Mouse (Mus musculus): Measurements from ENCODE around the gene Tmem74b. TPM values are rescaled to one million over a fixed set of nuclear protein-coding genes. Genes with fewer than 3 reads are reported as not detected.

Tmem74b gene
- 5.8 TPM for polyA plus RNA-seq (2015; fragmentation: Illumina TruSeq; extraction: RNeasy Lipid Tissue Mini Kit (QIAGEN cat#74804); ENCODE audit: low read depth, low replicate concordance)

GRCm38 (mm10) chr2:151701231-151702145 lies at the start of gene Tmem74b:
Gene Tmem74b, plus strand, starts transcription at chr2:151702008.

DNA sequence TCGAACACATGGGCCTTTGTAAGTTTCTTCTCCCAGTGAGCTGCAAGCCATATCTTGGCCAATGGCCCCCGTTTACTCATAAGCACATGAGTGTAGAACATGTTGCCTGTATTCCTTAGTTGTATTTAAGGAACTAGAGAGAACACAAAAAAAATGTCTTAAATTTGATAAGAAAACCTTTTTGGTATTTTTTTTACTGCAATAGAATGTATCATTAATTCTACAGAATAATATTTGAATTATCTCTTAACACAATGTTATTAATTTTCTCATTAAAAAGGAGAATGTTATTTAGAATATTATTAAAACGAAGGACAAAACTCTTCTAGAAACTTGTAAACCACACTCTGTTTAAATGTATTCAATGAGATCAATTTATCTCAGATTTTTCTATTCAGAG lies 33.4 kb upstream of the Tmem74b start, which contains the start of gene Rad21l:
Rad21l (minus strand) TSS at position 101 of the 400 bp plus-strand sequence.

DNA sequence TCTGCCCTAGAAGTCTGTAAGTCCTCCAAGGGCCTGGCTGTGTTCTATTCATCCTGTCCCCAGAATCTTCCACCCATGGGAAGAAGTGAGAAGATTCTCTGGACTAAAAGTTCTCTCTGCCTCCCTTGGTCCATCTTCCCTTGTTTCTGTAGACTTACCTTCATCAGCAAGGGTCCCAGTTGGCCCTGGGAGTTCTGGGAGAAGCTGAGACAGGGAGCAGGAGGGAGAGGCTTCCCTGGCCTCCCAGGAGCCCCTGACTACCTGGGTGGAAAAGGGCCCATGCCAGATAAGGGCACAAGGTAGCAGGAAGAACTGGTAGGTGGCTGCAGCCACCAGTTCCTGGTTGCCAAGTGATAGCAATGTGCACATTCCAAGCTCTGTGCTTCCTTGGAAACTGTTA lies 42.0 kb downstream of the Tmem74b start, which contains the start of gene Psmf1:
Psmf1 (minus strand) TSS at position 342 of the 400 bp plus-strand sequence.

Other genes with a start within 250 kb of the Tmem74b start
- not detected for gene 4921509C19Rik, start 225.9 kb upstream of the Tmem74b start, polyA plus RNA-seq (2015; fragmentation: Illumina TruSeq; extraction: RNeasy Lipid Tissue Mini Kit (QIAGEN cat#74804); ENCODE audit: low read depth, low replicate concordance)
- 149 TPM for gene Nsfl1c, start 207.8 kb upstream of the Tmem74b start, polyA plus RNA-seq (2015; fragmentation: Illumina TruSeq; extraction: RNeasy Lipid Tissue Mini Kit (QIAGEN cat#74804); ENCODE audit: low read depth, low replicate concordance)
- 658 TPM for gene Fkbp1a, start 159.5 kb upstream of the Tmem74b start, polyA plus RNA-seq (2015; fragmentation: Illumina TruSeq; extraction: RNeasy Lipid Tissue Mini Kit (QIAGEN cat#74804); ENCODE audit: low read depth, low replicate concordance)
- gene Sdcbp2, start 129.4 kb upstream of the Tmem74b start, polyA plus RNA-seq (2015; fragmentation: Illumina TruSeq; extraction: RNeasy Lipid Tissue Mini Kit (QIAGEN cat#74804); ENCODE audit: low read depth, low replicate concordance), result 0.77 TPM
- 168 TPM for gene Snph, start 69.4 kb upstream of the Tmem74b start, polyA plus RNA-seq (2015; fragmentation: Illumina TruSeq; extraction: RNeasy Lipid Tissue Mini Kit (QIAGEN cat#74804); ENCODE audit: low read depth, low replicate concordance)
- 0.91 TPM for gene Rad21l, start 33.5 kb upstream of the Tmem74b start, polyA plus RNA-seq (2015; fragmentation: Illumina TruSeq; extraction: RNeasy Lipid Tissue Mini Kit (QIAGEN cat#74804); ENCODE audit: low read depth, low replicate concordance)
- 38.3 TPM for gene Psmf1, start 42.2 kb downstream of the Tmem74b start, polyA plus RNA-seq (2015; fragmentation: Illumina TruSeq; extraction: RNeasy Lipid Tissue Mini Kit (QIAGEN cat#74804); ENCODE audit: low read depth, low replicate concordance)
- not detected for gene Rspo4, start 140.9 kb downstream of the Tmem74b start, polyA plus RNA-seq (2015; fragmentation: Illumina TruSeq; extraction: RNeasy Lipid Tissue Mini Kit (QIAGEN cat#74804); ENCODE audit: low read depth, low replicate concordance)
- not detected for gene Angpt4, start 209.2 kb downstream of the Tmem74b start, polyA plus RNA-seq (2015; fragmentation: Illumina TruSeq; extraction: RNeasy Lipid Tissue Mini Kit (QIAGEN cat#74804); ENCODE audit: low read depth, low replicate concordance)